Mouse (Mus musculus) left cerebral cortex, adult 18-20 months (tissue): Measurements from ENCODE around the gene Gm21981. TPM values are rescaled to one million over a fixed set of nuclear protein-coding genes. Genes with fewer than 3 reads are reported as not detected.
A peak's percentile ranks its signal among the peaks of the same experiment; 100 is the strongest.
"Not testable (repeated sequence)": the region's sequence is repeated elsewhere in the genome, so short reads cannot be mapped to it uniquely, and the experiment has no call there.

ENCODE experiments used
- DNase-seq, 2 experiments: peaks; one replicate each; pipeline ENCODE4 v3.0.0; 2021 to 2022; ENCODE audit warnings: low spot score in 2 of 2, mixed read lengths in 1 of 2
- total RNA-seq, 2 experiments: library from RNA; stranded (reverse); gene quantifications; 2 replicates each; pipeline ENCODE4 v1.2.3; 2021

Gm21981 gene
- total RNA-seq, 2 experiments from 2014 or later = 4.1 to 5.3 TPM

DNA sequence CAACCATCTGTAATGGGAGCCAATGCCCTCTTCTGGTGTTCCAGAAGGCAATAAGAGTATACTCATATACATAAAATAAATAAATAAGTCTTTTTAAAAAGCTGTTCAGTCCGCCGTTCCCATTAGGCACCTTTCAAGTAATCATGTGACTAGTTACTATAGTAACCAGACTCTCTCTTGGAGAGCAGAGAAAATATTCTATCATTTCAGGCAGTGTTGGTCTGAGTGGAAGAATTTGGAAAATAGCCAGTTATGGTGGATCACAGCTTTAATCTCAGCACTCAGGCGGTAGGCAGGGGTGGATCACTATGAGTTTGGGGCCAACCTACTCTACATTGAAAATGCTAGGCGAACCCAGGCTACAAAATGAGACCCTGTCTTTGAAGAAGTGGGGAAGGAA is 25.1 kb downstream of the Gm21981 start:
- no peak for DNase-seq

DNA sequence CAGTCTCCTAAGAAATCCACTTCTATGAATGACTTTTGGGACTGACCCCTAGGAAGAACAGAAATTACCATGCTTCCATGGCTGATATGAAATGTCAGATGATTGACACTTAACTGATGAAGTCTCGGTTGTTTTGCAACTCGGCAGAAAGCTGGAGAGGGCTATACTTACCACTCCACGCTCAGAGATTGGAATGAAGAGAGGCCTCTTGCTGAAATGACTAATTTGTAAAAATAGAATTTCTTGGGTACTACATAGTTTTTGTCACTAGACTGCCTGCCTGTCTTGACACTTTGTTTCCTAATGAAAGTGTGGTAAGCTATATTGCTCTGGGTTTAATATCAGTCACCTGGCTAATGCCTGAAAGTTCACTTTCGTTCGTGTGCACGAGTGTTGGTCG is 29.8 kb downstream of the Gm21981 start:
- DNase-seq = no peak

DNA sequence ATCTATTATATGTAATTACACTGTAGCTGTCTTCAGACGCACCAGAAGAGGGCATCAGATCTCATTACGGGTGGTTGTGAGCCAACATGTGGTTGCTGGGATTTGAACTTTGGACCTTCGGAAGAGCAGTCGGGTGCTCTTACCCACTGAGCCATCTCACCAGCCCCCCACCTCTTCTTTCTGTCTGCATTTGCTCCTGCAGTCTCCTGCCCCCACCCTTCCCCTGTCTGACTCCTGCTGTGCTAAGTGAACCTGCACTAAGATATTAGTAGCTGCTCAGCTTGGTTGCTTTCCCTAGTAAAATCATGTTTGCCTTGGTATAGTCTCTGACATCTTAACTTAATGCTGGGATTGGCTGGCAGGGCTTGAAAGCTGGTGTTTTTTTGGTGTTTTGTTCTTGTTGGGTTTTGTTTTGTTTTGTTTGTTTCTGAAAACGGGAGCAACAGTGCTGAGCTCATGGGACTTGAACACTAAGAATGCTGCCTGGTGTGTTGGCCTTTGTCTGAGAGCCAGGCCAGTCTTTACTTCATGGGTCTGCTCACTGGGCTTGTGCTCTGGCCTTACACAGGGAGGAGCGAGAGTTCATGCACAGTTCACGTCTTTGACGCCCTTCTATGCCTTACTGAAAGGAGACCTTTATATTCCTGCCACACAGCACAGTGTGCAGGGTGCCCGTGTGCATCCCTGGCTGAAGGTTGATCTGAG is 31.1 kb downstream of the Gm21981 start:
- no peak for DNase-seq

DNA sequence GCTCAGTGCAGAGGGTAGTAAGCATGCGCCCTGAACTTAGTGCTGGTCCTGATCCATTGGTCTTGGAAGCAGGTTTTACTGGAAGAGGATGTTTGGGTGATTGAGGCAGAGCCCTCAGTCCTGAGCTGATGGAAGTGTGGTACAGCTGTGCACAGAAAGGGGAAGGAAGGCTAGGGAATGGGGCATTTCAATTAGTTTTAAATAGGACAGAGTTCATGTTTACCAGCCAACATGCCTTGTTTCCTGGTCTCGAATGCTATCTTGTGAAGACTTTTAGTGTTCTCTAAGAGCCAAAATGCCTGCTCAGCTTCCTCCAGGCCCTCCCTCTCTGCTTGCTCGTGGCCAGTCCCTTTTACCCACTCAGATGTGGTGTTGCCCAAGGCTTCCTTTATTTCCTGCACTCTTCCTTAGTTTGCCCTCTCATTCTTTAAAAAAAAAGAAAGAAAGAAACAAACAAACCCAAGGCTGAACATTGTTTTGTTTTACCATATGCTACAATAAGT is 35.5 kb downstream of the Gm21981 start:
- no peak for DNase-seq

DNA sequence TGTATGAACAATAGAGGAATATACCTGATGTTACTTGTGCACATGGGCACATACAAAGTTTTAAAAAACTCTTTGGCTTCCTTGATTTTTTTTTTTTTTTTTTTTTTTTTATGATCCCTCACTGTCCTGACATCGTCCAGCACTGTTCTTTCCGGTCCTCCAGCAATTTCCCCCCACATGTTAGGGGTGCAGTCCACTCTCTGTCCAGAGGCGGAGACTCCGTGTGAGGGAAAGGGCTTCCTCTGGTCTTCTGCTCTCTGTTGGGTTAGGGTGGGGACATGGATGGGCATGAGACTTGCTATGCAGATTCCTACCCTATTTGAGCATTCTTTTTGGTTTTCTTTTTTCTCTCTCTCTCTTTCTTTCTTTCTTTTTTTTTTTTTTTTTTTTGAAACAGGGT is 36.4 kb downstream of the Gm21981 start:
- no peak for DNase-seq

DNA sequence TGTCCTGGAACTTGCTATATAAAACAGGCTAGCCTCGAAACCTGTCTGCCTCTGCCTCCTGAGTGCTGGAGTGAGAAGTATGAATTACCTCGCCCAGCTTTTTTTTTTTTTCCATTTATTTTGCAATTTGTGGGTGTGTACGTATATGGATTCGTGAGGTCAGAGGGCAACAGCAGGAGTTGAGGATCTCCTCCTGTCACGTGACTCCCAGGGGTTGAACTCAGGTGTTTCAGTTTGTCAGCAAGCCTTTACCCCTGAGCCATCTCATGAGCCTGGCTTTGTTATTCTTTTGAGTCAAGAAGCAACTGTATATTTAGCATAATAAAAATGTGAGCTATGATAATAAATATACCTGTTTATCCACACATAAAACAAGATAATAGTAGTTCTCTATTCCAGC is 38.6 kb downstream of the Gm21981 start:
- no peak for DNase-seq

DNA sequence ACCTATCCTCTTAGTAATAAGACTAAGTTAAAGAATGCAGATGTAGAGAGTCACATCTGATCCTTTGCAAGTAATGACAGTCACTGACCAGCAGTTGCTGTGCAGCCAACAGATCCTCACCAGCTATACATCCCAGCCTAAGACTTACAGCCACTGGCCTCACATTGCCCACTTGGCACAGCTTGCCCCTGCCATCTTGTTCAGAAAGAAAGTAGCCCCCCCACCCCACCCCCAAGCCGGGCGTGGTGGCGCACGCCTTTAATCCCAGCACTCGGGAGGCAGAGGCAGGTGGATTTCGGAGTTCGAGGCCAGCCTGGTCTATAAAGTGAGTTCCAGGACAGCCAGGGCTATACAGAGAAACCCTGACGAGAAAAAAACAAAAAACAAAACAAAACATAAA is 39.9 kb downstream of the Gm21981 start:
- DNase-seq = not testable (repeated sequence)

DNA sequence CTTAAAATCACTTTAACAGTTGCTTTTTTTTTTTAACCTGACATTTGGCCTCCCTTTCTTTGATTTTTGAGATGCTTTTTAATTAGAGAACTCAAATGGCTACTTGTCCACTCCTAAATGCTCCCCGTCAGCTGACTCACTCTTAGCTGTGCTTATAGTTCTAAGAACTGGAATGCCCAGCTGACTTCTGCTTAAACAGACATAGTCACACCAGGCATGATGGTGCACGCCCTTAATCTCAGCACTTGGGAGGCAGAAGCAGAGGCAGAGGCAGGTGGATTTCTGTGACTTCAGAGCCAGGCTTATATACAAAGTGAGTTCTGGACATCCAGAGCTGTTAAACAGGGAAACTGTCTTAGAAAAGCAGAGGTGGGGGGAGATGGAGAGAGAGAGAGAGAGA is 42.3 kb downstream of the Gm21981 start:
- no peak for DNase-seq

DNA sequence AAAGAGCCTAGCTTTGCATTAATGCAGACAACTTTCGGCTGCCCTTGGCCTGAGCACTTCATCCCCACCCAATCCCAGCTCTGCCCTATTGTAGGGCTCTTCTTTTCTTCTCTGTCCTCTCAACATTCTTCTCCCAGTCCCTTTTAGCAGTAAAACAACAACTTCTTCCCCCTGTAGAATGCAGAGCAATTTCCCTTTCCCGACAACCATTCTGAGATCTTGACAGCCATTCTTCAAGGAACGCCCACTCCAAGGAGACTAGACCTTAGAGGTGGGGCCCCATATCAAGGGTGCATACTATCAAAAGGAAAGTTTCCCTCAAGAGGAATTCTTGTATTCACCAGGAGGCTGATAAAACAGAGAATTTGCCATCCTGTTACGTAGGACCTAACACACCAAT is 45.3 kb downstream of the Gm21981 start:
- DNase-seq = no peak

DNA sequence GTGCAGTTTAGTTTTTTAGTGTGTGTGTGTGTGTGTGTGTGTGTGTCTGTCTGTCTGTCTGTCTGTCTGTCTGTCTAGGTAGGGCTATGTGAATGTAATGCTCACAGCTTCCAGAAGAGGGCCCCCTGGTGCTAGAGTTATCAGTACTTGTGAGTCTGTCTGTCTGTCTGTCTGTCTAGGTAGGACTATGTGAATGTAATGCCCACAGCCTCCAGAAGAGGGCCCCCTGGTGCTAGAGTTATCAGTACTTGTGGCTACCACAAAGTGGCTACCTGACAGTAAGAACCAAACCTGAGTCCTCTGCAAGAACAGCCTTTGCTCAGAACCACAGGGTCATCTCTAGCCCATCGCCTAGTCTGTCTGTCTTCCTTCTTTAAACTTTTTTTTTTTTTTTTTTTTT is 47.6 kb downstream of the Gm21981 start:
- DNase-seq = peak; percentile 22 to 30

DNA sequence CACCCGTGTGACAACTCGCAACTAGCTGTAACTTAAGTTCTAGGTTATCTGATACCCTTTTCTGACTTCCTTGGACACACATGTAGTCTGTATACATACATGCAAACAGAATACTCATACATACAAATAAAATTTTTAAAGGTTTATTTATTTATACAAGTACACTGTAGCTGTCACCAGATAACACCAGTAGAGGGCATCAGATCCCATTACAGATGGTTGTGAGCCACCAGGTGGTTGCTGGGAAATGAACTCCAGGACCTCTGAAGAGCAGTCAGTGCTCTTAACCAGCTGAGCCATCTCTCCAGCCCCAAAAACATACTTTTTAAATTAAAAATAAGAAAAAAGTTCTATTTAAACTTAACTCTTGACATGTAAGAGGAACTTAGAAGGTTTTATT is 51.3 kb downstream of the Gm21981 start:
- DNase-seq = no peak

Other genes starting within 250 kb of the Gm21981 start
- gene Taf8, start 192.2 kb downstream of the Gm21981 start, total RNA-seq = 10 to 100 TPM; 16.8 to 19.1 TPM
- gene Ccnd3, start 189.4 kb downstream of the Gm21981 start, total RNA-seq = 10 to 100 TPM; 33.6 to 40.7 TPM
- gene Bysl, start 83.0 kb downstream of the Gm21981 start, total RNA-seq = 10 to 100 TPM; 18.3 to 18.7 TPM
- gene Med20, start 82.9 kb downstream of the Gm21981 start, total RNA-seq = 10 to 100 TPM; 33.0 to 33.5 TPM
- 1 to 10 TPM; 3.3 to 8.3 TPM for gene Gm20517, start 82.9 kb downstream of the Gm21981 start, total RNA-seq
- gene Usp49, start 63.8 kb downstream of the Gm21981 start, total RNA-seq = 10 to 100 TPM in 1 of 2 experiments, 1 to 10 TPM in 1; 8.0 to 11.3 TPM
- 100 to 1,000 TPM; 205 to 227 TPM for gene Tomm6, start 6.1 kb downstream of the Gm21981 start, total RNA-seq
- 10 to 100 TPM; 32.2 to 37.0 TPM for gene Frs3, start 5.4 kb downstream of the Gm21981 start, total RNA-seq
- 1 to 10 TPM; 2.5 to 4.5 TPM for gene Prickle4, start 281 bp upstream of the Gm21981 start, total RNA-seq
- gene Pgc, start 32.4 kb upstream of the Gm21981 start, total RNA-seq = not detected
- 10 to 100 TPM; 10.4 to 13.5 TPM for gene Tfeb, start 42.6 kb upstream of the Gm21981 start, total RNA-seq
- under 1 TPM in 1 of 2 experiments, not detected in 1; 0.88 TPM for gene Mdfi, start 140.2 kb upstream of the Gm21981 start, total RNA-seq
- 10 to 100 TPM; 47.6 to 47.8 TPM for gene Foxp4, start 230.2 kb upstream of the Gm21981 start, total RNA-seq